Mouse (Mus musculus) neural tube, embryonic 12.5 days (tissue): ENCODE results near the gene H2-DMb1. TPM values are rescaled to one million over a fixed set of nuclear protein-coding genes. Genes with fewer than 3 reads are reported as not detected.

Source experiments
- ATAC-seq: fragments of 200-750 bp; cut with Nextera tagmentation; 2 replicates; pipeline ENCODE4 v1.8.0; 2017; ENCODE audit warnings: low read depth, mild to moderate bottlenecking, moderate TSS enrichment, moderate library complexity; ENCODE audit not compliant: low FRiP score
- H3K27ac ChIP-seq: fragments of 300-500 bp; sonication (generic); 2 replicates; pipeline ENCODE4 v1.5.1; 2016
- H3K27me3 ChIP-seq: fragments of 300-500 bp; sonication (generic); replicated peaks from 2 replicates; pipeline ENCODE4 v1.6.1; 2016; ENCODE audit warnings: mild to moderate bottlenecking
- H3K36me3 ChIP-seq: fragments of 300-500 bp; sonication (generic); 2 replicates; pipeline ENCODE4 v1.6.1; 2016; ENCODE audit warnings: mild to moderate bottlenecking
- H3K4me1 ChIP-seq: fragments of 300-500 bp; sonication (generic); 2 replicates; pipeline ENCODE4 v1.6.1; 2016
- H3K4me2 ChIP-seq: fragments of 300-500 bp; sonication (generic); replicated peaks from 2 replicates; pipeline ENCODE4 v1.6.1; 2016; ENCODE audit warnings: mild to moderate bottlenecking
- H3K4me3 ChIP-seq: fragments of 300-500 bp; sonication (generic); 2 replicates; pipeline ENCODE4 v1.5.1; 2016
- H3K9ac ChIP-seq: fragments of 300-500 bp; sonication (generic); 2 replicates; pipeline ENCODE4 v1.6.1; 2016; ENCODE audit warnings: mild to moderate bottlenecking
- H3K9me3 ChIP-seq: fragments of 300-500 bp; sonication (generic); 2 replicates; pipeline ENCODE4 v1.6.1; 2016; ENCODE audit warnings: mild to moderate bottlenecking
- WGBS: fragments of 180-500 bp; shearing (Covaris S2); methylation state at CpG from one replicate; pipeline ENCODE4 v1.1.7; 2016; 5-methylcytosine and 5-hydroxymethylcytosine counted together
- polyA plus RNA-seq: library from polyadenylated mRNA; unstranded; fragments of >200 nt; fragmentation: Nextera tagmentation; extraction: Ambion mirVana; gene quantifications from 2 replicates; pipeline ENCODE4 v1.2.1, GENCODE M21; 2016

H2-DMb1 gene
- polyA plus RNA-seq, 1 experiment from 2014 or later: 0.23 TPM

DNA sequence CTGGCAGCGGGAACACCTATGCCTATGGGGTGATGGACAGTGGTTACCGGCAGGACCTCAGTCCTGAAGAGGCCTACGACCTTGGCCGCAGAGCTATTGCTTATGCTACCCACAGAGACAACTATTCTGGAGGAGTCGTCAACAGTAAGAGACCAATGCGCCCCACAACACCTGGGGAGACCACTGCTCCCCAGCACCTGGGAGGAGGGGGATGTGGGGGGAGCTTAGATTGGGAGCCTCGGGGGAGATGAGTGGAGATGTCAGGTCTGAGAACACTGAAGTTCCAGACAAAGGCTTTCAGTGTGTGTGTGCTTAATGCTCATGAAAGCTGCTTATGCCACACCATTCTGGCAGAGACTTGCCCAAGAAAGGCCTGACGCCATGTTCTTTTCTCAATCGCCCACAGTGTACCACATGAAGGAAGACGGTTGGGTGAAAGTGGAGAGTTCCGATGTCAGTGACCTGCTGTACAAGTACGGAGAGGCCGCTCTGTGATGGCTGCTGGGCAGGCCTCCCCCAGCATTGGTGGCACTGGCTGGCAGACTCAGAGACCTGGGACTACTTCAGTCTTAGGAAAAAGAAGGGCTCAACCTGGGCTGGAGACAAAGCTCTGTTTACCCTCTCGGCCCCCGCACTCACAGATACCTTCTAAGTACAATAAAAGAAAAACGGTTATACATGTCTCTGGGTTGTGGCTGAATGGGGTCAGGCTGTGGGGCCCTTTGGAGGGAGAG, 48.1 kb downstream of the H2-DMb1 start:
- ATAC-seq: no peak
- 86% methylated on average over 16 of the region's 16 CpGs for WGBS
- Histone ChIP-seq H3K9me3 (no peaks in the 10 kb centered on the region), H3K4me2 (no peak overlapping the region), H3K36me3 (no peaks in the 10 kb centered on the region), H3K4me3 (no peak overlapping the region), H3K4me1 (peaks cover 20% of the 10 kb centered on the region), H3K27me3 (peaks cover 68% of the 10 kb centered on the region), H3K9ac (no peak overlapping the region), H3K27ac (no peak overlapping the region)

DNA sequence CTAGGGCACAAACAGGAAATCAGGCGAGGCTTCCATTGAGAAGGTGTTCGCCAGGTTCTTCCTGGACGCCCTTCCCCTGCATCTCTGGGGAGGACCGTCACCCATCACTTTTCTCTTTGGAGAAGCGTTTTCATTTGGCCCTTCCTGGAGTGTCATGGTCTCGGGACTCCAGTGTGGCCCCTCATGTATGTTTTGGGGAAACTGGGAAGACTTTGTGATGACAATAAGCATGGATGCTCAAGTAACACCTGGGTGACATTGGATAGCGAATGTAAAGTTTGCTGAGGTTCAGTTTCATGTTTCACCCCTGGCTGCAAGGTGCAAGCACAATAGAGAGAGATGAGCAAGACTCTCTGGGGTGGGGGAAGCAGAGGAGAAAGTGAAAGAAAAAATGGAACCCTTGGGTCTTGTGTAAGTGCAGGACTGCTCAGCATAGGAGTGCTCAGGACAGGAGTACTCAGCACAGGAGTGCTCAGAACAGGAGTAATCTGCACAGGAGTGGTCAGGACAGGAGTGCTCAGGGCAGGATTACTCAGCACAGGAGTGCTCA, 48.7 kb downstream of the H2-DMb1 start:
- Histone ChIP-seq H3K9ac (no peak overlapping the region), H3K27ac (no peak overlapping the region), H3K36me3 (no peaks in the 10 kb centered on the region), H3K27me3 (peaks cover 65% of the 10 kb centered on the region), H3K4me1 (peaks cover 20% of the 10 kb centered on the region), H3K4me2 (no peak overlapping the region), H3K4me3 (no peak overlapping the region), H3K9me3 (no peaks in the 10 kb centered on the region)
- 69% methylated on average over 7 of the region's 7 CpGs for WGBS
- no peak for ATAC-seq

DNA sequence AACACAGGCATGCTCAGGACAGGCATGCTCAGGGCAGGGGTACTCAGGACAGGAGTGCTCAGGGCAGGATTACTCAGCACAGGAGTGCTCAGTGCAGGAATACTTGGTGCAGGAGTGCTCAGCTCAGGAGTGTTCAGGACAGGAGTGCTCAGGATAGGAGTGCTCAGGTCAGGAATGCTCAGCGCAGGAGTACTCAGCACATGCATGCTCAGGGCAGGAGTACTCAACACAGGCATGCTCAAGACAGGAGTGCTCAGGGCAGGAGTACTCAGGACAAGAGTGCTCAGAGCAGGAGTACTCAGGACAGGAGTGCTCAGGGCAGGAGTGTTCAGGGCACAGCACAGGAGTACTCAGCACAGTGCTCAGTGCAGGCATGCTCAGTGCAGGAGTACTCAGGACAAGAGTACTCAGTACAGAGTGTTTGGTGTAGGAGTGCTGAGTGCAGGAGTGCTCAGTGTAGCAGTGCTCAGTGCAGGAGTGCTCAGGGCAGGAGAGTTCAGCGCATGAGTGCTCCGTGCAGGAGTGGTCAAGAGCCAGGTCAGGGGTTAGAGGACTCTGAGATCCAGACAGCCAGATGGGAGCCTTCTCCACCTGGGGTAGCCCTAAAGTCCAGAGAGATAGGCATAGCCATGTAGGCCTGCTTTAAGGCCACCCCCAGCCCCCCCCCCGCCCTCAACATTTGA, 50.0 kb downstream of the H2-DMb1 start:
- Histone ChIP-seq H3K4me2 (no peak overlapping the region), H3K4me3 (no peak overlapping the region), H3K36me3 (no peaks in the 10 kb centered on the region), H3K9ac (no peak overlapping the region), H3K27ac (no peak overlapping the region), H3K9me3 (no peaks in the 10 kb centered on the region), H3K27me3 (peaks cover 58% of the 10 kb centered on the region), H3K4me1 (peaks cover 15% of the 10 kb centered on the region)
- WGBS: 88% methylated on average over 4 of the region's 4 CpGs
- 0 out of 2 replicates have a peak, but pooled peaks have one; percentile 22 for ATAC-seq

DNA sequence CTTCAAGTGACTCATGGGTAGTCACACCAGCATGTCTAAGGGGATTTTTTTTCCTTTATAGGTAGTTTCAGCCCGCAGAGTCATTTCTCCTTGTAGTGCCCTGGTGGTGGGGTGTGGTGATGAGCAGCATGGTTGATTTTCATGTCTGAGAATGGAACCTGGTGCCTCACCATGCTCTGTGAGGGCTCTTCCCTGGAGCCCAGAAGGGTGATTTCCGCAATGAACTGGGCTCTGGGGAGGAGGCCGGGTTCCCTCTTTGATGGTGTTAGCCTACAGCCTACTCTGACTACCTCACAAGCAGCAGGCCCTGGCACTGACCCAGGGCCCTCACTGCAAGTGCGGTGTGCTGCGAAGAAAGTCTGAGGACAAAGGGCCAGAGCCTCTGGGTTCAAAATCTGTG, 50.6 kb downstream of the H2-DMb1 start, which contains the start of gene Tap2:
Gene Tap2 (plus strand): TSS at position 84 of the 400 bp plus-strand sequence.
- H3K4me3 ChIP-seq: peak within 1 kb of the TSS; percentile 59
- H3K27me3 ChIP-seq: peaks cover 54% of the 10 kb centered on the region
- ATAC-seq: no peak
- H3K9me3 ChIP-seq: no peaks in the 10 kb centered on the region
- 57% methylated on average over 5 of the region's 5 CpGs for WGBS
- H3K36me3 ChIP-seq: no peaks in the 10 kb centered on the region
- peaks cover 10% of the 10 kb centered on the region; the same call in 1 of the 2 replicates for H3K4me1 ChIP-seq
- no peak within 1 kb of the TSS for H3K27ac ChIP-seq
- H3K4me2 ChIP-seq: peak within 1 kb of the TSS; percentile 95
- H3K9ac ChIP-seq: peak within 1 kb of the TSS; percentile 58

DNA sequence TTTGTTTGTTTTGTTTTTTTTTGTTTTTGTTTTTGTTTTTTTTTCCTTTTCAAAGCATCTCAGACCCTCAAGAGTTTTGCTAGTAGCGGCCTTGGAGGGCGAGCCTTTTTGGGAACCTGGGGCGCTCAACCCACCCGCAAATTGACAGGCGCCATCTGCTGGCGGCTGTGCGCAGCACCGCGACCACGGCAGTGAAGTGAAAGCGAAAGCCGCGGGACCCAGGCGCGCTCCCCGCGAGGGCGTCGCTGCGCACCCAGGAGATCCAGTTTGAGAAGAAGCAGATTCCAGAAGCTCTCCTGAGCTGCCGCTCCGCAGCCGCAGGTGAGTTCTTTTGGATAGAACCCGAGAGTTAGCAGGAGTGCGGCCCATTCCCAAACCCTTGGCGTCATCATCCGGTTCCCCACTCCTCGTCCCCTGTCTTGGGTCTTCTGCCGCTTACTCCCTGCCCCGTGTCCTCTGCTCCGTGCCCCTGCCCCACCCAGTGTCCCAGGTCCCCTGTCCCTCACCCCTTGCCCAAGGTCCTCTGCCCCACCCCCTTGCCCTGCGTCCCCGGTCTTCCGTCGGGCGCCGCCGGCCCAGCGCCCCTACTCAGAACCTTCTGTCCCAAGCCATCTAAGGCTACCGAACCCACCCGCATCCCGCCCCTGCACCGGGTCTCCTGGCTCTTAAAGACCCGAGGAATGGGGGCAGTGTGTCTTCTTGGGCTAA, 51.6 kb downstream of the H2-DMb1 start:
- Histone ChIP-seq H3K27me3 (peaks cover 44% of the 10 kb centered on the region), H3K36me3 (no peaks in the 10 kb centered on the region), H3K9ac (peak overlapping the region; percentile 58), H3K27ac (no peak overlapping the region), H3K4me1 (peaks cover 10% of the 10 kb centered on the region; the same call in 1 of the 2 replicates), H3K4me3 (peak overlapping the region; percentile 59), H3K9me3 (no peaks in the 10 kb centered on the region), H3K4me2 (peak overlapping the region; percentile 95)
- under 1% methylated on average over 44 of the region's 44 CpGs for WGBS
- peak; percentile 32; the same call in 1 of the 2 replicates for ATAC-seq

DNA sequence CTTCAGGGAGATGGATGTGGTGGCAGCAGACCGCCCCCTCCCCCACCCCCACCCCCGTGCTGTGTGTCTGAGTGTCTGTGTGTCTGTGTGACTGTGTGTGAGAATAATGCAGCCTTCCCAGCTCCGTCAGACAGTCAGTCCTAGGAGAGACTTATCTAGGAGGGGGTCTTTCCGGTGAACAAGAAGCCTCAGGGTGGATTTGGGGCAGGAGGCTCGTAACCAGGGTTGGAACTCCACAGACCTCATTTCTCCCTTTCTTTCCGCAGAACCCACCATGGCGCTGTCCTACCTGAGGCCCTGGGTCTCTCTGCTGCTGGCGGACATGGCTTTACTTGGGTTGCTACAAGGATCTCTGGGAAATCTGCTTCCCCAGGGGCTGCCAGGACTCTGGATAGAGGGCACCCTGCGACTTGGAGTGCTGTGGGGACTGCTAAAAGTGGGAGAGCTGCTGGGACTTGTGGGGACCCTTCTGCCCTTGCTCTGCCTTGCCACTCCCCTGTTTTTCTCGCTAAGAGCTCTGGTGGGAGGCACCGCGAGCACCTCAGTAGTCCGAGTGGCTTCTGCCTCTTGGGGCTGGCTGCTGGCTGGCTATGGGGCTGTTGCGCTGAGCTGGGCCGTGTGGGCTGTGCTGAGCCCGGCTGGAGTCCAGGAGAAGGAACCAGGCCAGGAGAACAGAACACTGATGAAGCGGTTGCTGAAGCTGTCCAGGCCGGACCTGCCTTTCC, 52.3 kb downstream of the H2-DMb1 start:
- H3K27ac ChIP-seq: no peak overlapping the region
- peak overlapping the region; percentile 95 for H3K4me2 ChIP-seq
- no peaks in the 10 kb centered on the region for H3K36me3 ChIP-seq
- peaks cover 10% of the 10 kb centered on the region; the same call in 1 of the 2 replicates for H3K4me1 ChIP-seq
- peak overlapping the region; percentile 58 for H3K9ac ChIP-seq
- peak; percentile 21; the same call in 1 of the 2 replicates for ATAC-seq
- WGBS: 10% methylated on average over 18 of the region's 18 CpGs
- H3K9me3 ChIP-seq: peaks cover 3% of the 10 kb centered on the region; the same call in 1 of the 2 replicates
- H3K27me3 ChIP-seq: peaks cover 39% of the 10 kb centered on the region
- peak overlapping the region; percentile 59 for H3K4me3 ChIP-seq

DNA sequence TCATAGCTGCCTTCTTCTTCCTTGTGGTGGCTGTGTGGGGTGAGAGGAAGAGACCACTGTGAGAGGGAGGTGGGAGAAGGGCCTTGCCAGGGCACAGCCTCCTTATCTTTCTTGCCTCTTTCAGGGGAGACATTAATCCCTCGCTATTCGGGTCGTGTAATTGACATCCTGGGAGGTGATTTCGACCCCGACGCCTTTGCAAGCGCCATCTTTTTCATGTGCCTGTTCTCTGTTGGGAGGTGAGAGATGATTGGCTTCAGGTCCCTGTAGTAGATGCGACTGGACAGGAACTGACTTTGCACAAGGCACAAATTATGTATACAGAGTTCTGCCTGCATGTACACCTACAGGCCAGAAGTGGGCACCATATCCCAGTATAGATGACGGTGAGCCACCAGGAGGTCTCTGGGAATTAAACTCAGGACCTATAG, 52.9 kb downstream of the H2-DMb1 start:
- H3K9ac ChIP-seq: no peak overlapping the region
- H3K9me3 ChIP-seq: peaks cover 3% of the 10 kb centered on the region; the same call in 1 of the 2 replicates
- no peak for ATAC-seq
- peaks cover 10% of the 10 kb centered on the region; the same call in 1 of the 2 replicates for H3K4me1 ChIP-seq
- no peaks in the 10 kb centered on the region for H3K36me3 ChIP-seq
- H3K27me3 ChIP-seq: peaks cover 44% of the 10 kb centered on the region
- no peak overlapping the region for H3K27ac ChIP-seq
- no peak overlapping the region for H3K4me3 ChIP-seq
- 17% methylated on average over 9 of the region's 9 CpGs for WGBS
- H3K4me2 ChIP-seq: peak overlapping the region; percentile 95

DNA sequence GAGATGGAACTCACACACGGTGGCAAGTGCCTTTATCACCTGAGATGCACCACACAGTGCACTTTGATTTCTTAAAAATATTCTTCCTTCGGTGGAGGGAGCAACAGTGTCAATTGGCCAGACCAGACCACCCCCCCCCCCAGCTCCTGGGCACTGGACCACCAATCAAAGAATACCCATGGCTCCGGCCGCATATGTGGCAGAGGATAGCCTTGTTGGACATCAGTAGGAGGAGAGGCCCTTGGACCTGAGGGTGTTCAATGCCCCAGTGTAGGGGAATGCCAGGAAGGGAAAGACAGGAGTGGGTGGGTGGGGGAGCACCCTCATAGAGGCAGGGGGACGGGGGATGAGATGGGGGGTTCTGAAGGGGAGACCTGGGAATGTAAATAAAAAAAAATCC, 53.9 kb downstream of the H2-DMb1 start:
- Histone ChIP-seq H3K27ac (no peak overlapping the region), H3K9ac (no peak overlapping the region), H3K27me3 (peaks cover 50% of the 10 kb centered on the region), H3K9me3 (peaks cover 3% of the 10 kb centered on the region; the same call in 1 of the 2 replicates), H3K36me3 (no peaks in the 10 kb centered on the region), H3K4me1 (peaks cover 10% of the 10 kb centered on the region; the same call in 1 of the 2 replicates), H3K4me2 (no peak overlapping the region), H3K4me3 (no peak overlapping the region)
- WGBS: 86% methylated on average over 5 of the region's 5 CpGs
- no peak for ATAC-seq

DNA sequence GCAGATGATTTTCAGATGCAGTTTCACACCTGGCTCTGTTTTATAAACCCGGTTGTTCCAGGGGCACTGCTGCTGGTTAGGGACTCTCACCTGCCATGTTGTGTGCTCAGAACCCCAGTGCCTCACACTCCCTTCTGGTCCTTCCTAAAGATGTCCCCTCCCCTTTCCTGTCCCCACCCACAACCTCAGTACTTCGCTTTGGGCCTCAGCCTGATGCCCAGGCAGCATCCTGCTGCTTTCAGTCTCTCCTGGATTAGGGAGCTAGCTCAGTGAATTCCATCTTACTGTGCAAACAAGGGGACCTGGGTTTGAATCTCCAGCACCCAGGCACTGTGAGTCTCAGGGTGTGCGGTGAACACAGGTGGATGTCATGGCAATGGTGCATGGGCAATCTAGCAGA, 54.6 kb downstream of the H2-DMb1 start:
- no peak overlapping the region for H3K27ac ChIP-seq
- H3K9ac ChIP-seq: no peak overlapping the region
- 56% methylated on average over 3 of the region's 3 CpGs for whole genome bisulfite sequencing
- no peak for ATAC-seq
- H3K9me3 ChIP-seq: peaks cover 3% of the 10 kb centered on the region; the same call in 1 of the 2 replicates
- peaks cover 10% of the 10 kb centered on the region; the same call in 1 of the 2 replicates for H3K4me1 ChIP-seq
- H3K4me2 ChIP-seq: no peak overlapping the region
- H3K4me3 ChIP-seq: no peak overlapping the region
- H3K36me3 ChIP-seq: no peaks in the 10 kb centered on the region
- H3K27me3 ChIP-seq: peaks cover 57% of the 10 kb centered on the region

DNA sequence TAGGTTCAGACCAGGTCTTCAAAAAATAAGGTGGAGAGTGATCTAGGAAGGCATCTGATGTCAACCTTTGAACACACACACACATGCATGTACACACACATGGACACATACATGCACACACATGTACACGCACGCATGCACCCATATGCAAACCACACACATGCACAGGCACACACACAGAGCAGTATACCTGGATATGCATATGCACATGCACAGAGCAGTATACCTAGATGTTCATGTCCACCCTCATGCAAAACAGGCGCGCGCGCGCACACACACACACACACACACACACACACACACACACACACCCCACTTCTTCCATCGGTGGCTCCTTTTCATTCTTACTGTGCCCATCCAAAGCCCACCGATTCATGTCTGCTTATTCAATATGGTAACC, 55.0 kb downstream of the H2-DMb1 start:
- no peak for ATAC-seq
- no peaks in the 10 kb centered on the region for H3K36me3 ChIP-seq
- peaks cover 3% of the 10 kb centered on the region; the same call in 1 of the 2 replicates for H3K9me3 ChIP-seq
- no peak overlapping the region for H3K9ac ChIP-seq
- no peak overlapping the region for H3K4me2 ChIP-seq
- H3K27me3 ChIP-seq: peaks cover 60% of the 10 kb centered on the region
- no peak overlapping the region for H3K4me3 ChIP-seq
- peaks cover 10% of the 10 kb centered on the region; the same call in 1 of the 2 replicates for H3K4me1 ChIP-seq
- H3K27ac ChIP-seq: no peak overlapping the region
- 96% methylated on average over 9 of the region's 9 CpGs for whole genome bisulfite sequencing

DNA sequence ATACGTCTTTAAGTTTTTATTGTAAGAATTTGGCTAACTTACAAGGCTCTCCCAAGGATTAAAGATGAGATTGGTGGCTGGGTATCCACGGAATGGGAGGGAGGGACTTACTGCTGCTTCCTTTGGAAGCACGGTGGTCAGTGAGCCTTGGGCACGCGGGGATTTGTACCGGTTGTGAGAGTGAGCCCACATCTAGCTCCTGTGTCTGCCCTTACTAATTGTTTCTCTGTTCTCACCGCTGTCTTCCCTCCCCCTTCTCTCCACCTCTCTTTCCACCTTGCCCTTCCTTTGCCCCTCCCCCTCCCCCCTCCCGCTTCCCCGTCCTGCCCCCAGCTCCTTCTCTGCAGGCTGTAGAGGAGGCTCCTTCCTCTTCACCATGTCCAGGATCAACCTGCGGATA, 55.5 kb downstream of the H2-DMb1 start:
- Histone ChIP-seq H3K4me2 (no peak overlapping the region), H3K9me3 (peaks cover 3% of the 10 kb centered on the region; the same call in 1 of the 2 replicates), H3K27ac (no peak overlapping the region), H3K4me1 (peaks cover 10% of the 10 kb centered on the region; the same call in 1 of the 2 replicates), H3K36me3 (no peaks in the 10 kb centered on the region), H3K4me3 (no peak overlapping the region), H3K27me3 (peaks cover 62% of the 10 kb centered on the region), H3K9ac (no peak overlapping the region)
- ATAC-seq: no peak
- WGBS: 28% methylated on average over 10 of the region's 10 CpGs
